Comparison of ENCODE assay signal across 13 mouse cellular contexts in the genomic region with DNA sequence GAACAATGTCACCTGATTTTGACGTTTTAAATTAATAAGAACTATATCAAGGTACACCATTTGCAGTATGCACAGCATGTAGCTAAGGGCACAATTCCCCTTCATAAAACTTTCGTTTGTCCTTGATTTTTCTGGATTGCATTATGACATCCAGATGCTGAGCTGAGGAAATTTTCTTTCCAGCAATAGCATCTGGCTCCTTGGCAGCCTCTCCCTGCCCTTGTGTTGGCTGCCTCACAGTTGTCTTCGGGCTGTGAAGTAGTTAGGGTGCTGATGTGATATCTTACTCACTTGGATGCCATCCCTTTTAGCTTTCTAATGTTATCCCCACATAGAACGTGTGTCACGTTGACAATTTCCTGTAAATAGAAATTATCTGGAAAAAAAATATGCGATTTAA.
"Had no signal": no experiment of that assay in that cellular context is flagged by ENCODE, and none has a peak within 500 bp of the region (broad histone marks: within the 10 kb centered on the region; RNA-seq: fewer than 3 reads in every experiment).

No protein-coding gene starts in this region.

- ATAC-seq: midbrain, embryonic 15.5 days had no signal

- H3K4me3 ChIP-seq: layer of hippocampus, adult 2 months; limb, embryonic 13.5 days; liver, embryonic 15.5 days; lung, embryonic 15.5 days; midbrain, embryonic 15.5 days; neural tube, embryonic 13.5 days had no signal

- DNase-seq: kidney, postnatal 10 days; kidney, postnatal 4 days; retina, postnatal 1 day; right cerebral cortex, postnatal 4 days; spleen, adult 18-20 months; thymus, adult 18-20 months; thymus, postnatal 14 days had no signal

- H3K4me1 ChIP-seq: limb, embryonic 13.5 days; liver, embryonic 15.5 days; lung, embryonic 15.5 days; midbrain, embryonic 15.5 days; neural tube, embryonic 13.5 days had no signal
